Mouse (Mus musculus) stomach, embryonic 14.5 days (tissue): Measurements from ENCODE around the gene Gm10392. TPM values are rescaled to one million over a fixed set of nuclear protein-coding genes. Genes with fewer than 3 reads are reported as not detected.
A peak's percentile ranks its signal among the peaks of the same experiment; 100 is the strongest.

Experiments
- ATAC-seq: fragments of 200-750 bp; cut with Nextera tagmentation; 2 replicates; pipeline ENCODE4 v1.8.0; 2017; ENCODE audit warnings: low read depth, moderate TSS enrichment; ENCODE audit not compliant: insufficient number of reproducible peaks, insufficient read depth, low FRiP score
- H3K27ac ChIP-seq: fragments of 300-500 bp; sonication (generic); 2 replicates; pipeline ENCODE4 v1.5.1; 2014; ENCODE audit warnings: mild to moderate bottlenecking, low read length, moderate library complexity, mixed read lengths
- H3K27me3 ChIP-seq: fragments of 300-500 bp; sonication (generic); 2 replicates; pipeline ENCODE4 v1.6.1; 2014; ENCODE audit warnings: low read length, control low read depth, mixed read lengths; ENCODE audit not compliant: control insufficient read depth, insufficient read depth
- H3K36me3 ChIP-seq: fragments of 300-500 bp; sonication (generic); 2 replicates; pipeline ENCODE4 v1.6.1; 2014; ENCODE audit warnings: mild to moderate bottlenecking, control low read depth, low read length, moderate library complexity, mixed read lengths; ENCODE audit not compliant: control insufficient read depth, insufficient read depth
- H3K4me1 ChIP-seq: fragments of 300-500 bp; sonication (generic); 2 replicates; pipeline ENCODE4 v1.6.1; 2014; ENCODE audit warnings: low read length, control low read depth, mixed read lengths; ENCODE audit not compliant: control insufficient read depth, insufficient read depth
- H3K4me2 ChIP-seq: fragments of 300-500 bp; sonication (generic); replicated peaks from 2 replicates; pipeline ENCODE4 v1.6.1; 2014; ENCODE audit warnings: low read depth, low read length, control low read depth
- H3K4me3 ChIP-seq: fragments of 300-500 bp; sonication (generic); 2 replicates; pipeline ENCODE4 v1.5.1; 2014; ENCODE audit warnings: low read depth, low read length, control low read depth
- H3K9ac ChIP-seq: fragments of 300-500 bp; sonication (generic); replicated peaks from 2 replicates; pipeline ENCODE4 v1.6.1; 2014; ENCODE audit warnings: low read depth, mild to moderate bottlenecking, control low read depth, low read length, moderate library complexity, mixed read lengths
- H3K9me3 ChIP-seq: fragments of 300-500 bp; sonication (generic); 2 replicates; pipeline ENCODE4 v1.6.1; 2016; ENCODE audit warnings: low read depth, low read length, control low read depth; ENCODE audit not compliant: control insufficient read depth
- WGBS: fragments of 180-500 bp; shearing (Covaris S2); extraction: QIAGEN DNeasy Blood & Tissue Kit; methylation state at CpG from one replicate; pipeline ENCODE4 v1.1.7; 2014; 5-methylcytosine and 5-hydroxymethylcytosine counted together
- polyA plus RNA-seq: library from polyadenylated mRNA; unstranded; fragments of >200 nt; fragmentation: Nextera tagmentation; extraction: Ambion mirVana; gene quantifications from 2 replicates; pipeline ENCODE4 v1.2.1, GENCODE M21; 2014

Gene Gm10392
- polyA plus RNA-seq, 1 experiment from 2014 or later = not detected

DNA sequence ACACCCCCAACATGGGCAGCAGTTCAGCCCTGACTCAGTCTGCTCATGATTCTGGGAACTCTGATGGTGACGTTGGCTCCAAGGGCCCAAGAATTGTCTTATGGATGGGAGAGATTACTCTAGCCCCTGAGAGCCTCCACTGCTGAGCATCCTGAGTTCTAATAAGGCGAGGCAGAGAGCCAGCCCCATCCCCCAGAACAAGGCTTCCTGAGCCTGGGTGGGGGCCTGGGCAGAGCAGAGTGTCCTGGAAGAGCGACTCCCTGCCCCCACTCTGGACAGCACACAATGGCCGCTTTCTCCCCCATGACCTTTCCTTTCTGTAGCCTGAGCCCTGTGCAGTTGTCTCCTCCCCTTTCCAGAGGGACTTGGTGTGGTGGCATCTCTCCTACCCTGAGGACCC, 21.1 kb downstream of the Gm10392 start:
- Histone ChIP-seq H3K4me1 (peaks cover 31% of the 10 kb centered on the region), H3K4me3 (no peak overlapping the region), H3K27me3 (no peaks in the 10 kb centered on the region), H3K27ac (peak overlapping the region; percentile 71; the same call in 1 of the 2 replicates), H3K9me3 (no peaks in the 10 kb centered on the region), H3K4me2 (no peak overlapping the region), H3K36me3 (peaks cover 25% of the 10 kb centered on the region; the same call in 1 of the 2 replicates), H3K9ac (no peak overlapping the region)
- WGBS = 52% methylated on average over 4 of the region's 4 CpGs
- no peak for ATAC-seq

DNA sequence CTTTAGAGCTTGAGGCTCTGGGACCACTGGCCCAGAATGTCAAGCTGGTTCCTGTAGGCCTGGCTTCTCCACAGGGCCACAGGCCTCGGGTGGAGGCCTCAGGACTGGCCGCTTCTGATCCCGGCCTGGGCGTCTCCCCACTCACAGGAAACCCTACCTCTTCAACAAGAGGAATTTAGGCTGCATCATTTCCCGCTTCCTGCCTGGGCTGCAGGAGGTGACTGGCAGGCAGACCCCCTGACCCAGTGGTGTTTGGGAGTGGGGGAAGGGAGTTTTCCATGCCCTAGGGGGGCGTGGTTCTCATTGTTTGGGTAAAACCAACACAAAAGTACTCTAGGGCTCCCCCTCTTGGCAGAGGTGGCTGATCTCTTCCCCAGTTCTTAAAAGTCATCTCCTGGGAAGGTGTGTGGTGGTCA, 21.6 kb downstream of the Gm10392 start:
- H3K27ac ChIP-seq = peak overlapping the region; percentile 71; the same call in 1 of the 2 replicates
- H3K4me2 ChIP-seq = no peak overlapping the region
- H3K27me3 ChIP-seq = no peaks in the 10 kb centered on the region
- WGBS = 24% methylated on average over 6 of the region's 6 CpGs
- no peak overlapping the region for H3K9ac ChIP-seq
- H3K36me3 ChIP-seq = peaks cover 20% of the 10 kb centered on the region; the same call in 1 of the 2 replicates
- peaks cover 32% of the 10 kb centered on the region for H3K4me1 ChIP-seq
- H3K9me3 ChIP-seq = no peaks in the 10 kb centered on the region
- ATAC-seq = no peak
- no peak overlapping the region for H3K4me3 ChIP-seq

DNA sequence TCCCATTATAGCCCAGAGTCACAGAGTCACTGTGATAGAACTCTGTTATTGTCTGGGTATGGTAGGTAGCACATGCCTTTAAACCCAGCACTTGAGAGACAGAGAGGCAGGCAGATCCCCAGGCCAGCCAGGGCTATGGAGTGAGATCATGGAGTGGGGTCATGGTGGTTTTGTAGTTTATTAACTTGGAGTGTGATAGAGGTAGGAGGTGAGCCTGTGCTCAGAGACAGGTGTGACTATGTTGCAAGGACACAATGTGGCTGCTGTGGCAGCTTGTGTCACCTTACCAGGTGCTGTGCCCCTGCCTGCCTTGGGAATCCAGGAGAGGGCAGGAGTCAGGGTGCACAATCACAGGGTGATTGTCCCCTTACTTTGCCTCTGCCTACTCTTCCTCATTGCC, 23.5 kb downstream of the Gm10392 start:
- Histone ChIP-seq H3K9ac (no peak overlapping the region), H3K4me2 (no peak overlapping the region)
- ATAC-seq = no peak

DNA sequence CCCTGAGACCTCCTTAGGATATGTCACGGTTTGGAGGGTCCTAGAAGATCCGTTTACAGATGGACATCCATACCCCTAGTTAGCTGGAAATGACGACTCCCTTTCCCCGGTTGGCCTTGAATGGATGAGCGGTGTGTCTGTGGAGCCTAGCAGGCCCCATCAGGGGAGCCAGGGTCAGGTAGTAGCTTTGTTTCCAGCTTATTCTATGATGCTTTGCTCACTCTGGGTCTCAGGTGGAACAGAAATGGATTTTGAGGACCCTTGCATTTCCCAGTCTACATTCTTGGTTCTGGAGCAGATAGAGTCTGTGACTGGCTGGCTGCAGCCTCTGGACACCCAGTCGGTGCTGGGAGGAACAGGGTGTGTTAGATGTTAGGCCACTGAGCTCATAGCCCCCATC, 24.2 kb downstream of the Gm10392 start:
- peak overlapping the region; percentile 52; the same call in 1 of the 2 replicates for H3K27ac ChIP-seq

More for the DNA sequence above, 23.5 kb downstream of the Gm10392 start:
- no peaks in the 10 kb centered on the region for H3K27me3 ChIP-seq
- H3K9me3 ChIP-seq = no peaks in the 10 kb centered on the region
- H3K27ac ChIP-seq = no peak overlapping the region
- H3K4me1 ChIP-seq = peaks cover 45% of the 10 kb centered on the region
- H3K4me3 ChIP-seq = no peak overlapping the region
- peaks cover 13% of the 10 kb centered on the region; the same call in 1 of the 2 replicates for H3K36me3 ChIP-seq

DNA sequence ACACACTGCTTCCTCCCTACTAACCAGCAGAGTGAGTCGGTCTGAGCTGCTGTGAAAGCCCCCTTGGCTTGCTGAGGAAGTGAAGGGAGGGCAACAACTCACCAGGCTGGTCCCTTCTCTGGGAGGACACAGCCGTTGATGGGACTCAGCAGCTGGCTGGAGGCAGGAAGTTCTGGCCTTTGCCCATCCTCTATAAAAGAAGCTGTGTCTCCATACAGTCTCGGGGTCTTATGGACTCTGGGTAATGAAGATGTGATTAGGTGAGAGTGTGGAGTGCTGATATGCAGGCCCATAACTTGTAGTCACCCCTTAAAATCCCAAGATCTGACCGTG, 24.7 kb downstream of the Gm10392 start:
- H3K4me2 ChIP-seq = peak overlapping the region; percentile 78
- H3K9me3 ChIP-seq = no peaks in the 10 kb centered on the region
- H3K36me3 ChIP-seq = peaks cover 2% of the 10 kb centered on the region; the same call in 1 of the 2 replicates
- H3K9ac ChIP-seq = peak overlapping the region; percentile 97
- peaks cover 45% of the 10 kb centered on the region for H3K4me1 ChIP-seq
- no peaks in the 10 kb centered on the region for H3K27me3 ChIP-seq
- 28% methylated on average over 4 of the region's 4 CpGs for WGBS
- peak overlapping the region; percentile 62 for H3K4me3 ChIP-seq
- peak overlapping the region; percentile 52 for H3K27ac ChIP-seq
- no peak for ATAC-seq

More for the DNA sequence above, 24.2 kb downstream of the Gm10392 start:
- H3K4me1 ChIP-seq = peaks cover 45% of the 10 kb centered on the region
- peaks cover 6% of the 10 kb centered on the region; the same call in 1 of the 2 replicates for H3K36me3 ChIP-seq
- peak overlapping the region; percentile 62 for H3K4me3 ChIP-seq
- WGBS = 64% methylated on average over 6 of the region's 6 CpGs
- peak overlapping the region; percentile 78 for H3K4me2 ChIP-seq
- ATAC-seq = no peak
- no peak overlapping the region for H3K9ac ChIP-seq
- H3K9me3 ChIP-seq = no peaks in the 10 kb centered on the region
- no peaks in the 10 kb centered on the region for H3K27me3 ChIP-seq

DNA sequence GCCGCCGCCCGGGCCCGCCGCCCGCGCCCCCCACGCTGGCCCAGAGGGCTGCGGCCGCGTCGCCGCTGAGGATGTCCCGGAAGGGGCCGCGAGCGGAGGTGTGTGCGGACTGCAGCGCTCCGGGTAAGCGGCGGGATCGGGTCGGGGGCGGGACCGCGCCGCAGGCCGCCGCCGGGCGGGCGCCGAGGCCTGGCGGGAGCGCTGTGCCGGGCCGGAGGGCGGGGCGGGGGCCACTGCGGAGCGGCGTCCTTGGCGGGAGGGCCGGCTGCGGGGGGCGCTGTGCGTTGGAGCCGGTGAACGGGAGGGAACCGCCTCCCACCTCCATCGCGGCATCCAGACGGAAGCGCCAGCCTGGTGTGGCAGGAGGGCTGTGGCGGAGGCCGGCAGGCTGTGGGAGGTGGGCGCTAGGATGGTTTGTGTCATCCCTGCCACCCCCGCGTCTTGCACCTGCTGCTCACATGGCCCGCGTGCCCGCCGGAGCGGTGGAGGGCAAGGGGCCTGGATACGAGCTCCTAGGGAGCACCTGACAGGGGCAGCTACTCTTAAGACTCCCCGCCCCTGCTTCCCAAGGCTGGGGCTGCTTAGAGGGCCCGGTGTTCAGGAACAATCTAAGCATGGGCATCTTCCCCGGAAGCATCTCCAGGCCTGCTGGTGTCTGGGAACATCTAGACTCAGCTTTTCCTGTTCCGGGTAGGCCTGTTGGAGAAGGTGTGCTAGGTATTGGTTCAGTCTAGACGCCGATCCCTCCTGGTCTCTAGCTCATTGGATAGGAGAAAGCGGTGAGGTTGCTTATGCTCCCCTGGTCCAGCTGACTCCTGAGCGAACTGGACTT, 25.3 kb downstream of the Gm10392 start, which contains the start of gene Git1:
TSS of gene Git1 (plus strand) at position 51 of the 832 bp plus-strand sequence.
- H3K4me2 ChIP-seq = peak within 1 kb of the TSS; percentile 79
- WGBS = under 1% methylated on average over 53 of the region's 74 CpGs
- H3K36me3 ChIP-seq = no peaks in the 10 kb centered on the region
- H3K4me1 ChIP-seq = peaks cover 48% of the 10 kb centered on the region
- H3K9me3 ChIP-seq = no peaks in the 10 kb centered on the region
- H3K9ac ChIP-seq = peak within 1 kb of the TSS; percentile 97
- H3K27ac ChIP-seq = peak within 1 kb of the TSS; percentile 96
- ATAC-seq = no peak
- H3K4me3 ChIP-seq = peak within 1 kb of the TSS; percentile 62
- H3K27me3 ChIP-seq = no peaks in the 10 kb centered on the region

DNA sequence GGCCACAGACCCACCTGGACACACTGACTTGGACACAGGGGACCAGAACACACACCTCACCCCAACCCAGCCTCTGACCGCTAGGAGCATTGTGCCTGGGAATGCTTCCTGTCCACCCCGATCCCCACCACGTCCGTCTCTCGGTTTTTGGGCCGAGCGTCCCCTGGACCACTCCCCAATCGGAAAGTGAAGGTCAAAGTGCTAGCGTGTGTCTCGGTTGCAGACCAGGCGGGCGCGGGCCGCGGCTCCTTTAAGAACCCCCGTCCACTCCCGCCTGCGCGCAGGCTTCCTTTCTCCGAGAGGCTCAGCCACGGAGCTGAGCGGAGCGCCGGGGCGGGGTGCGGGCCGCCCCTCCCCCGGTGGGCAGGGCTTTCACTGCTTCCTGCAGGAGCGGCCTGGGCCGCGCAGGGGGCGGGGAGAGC, 26.1 kb downstream of the Gm10392 start:
- H3K36me3 ChIP-seq = no peaks in the 10 kb centered on the region
- H3K27ac ChIP-seq = peak overlapping the region; percentile 96
- peaks cover 54% of the 10 kb centered on the region for H3K4me1 ChIP-seq
- peak overlapping the region; percentile 79 for H3K4me2 ChIP-seq
- H3K27me3 ChIP-seq = no peaks in the 10 kb centered on the region
- 0% methylated on average over 29 of the region's 32 CpGs for WGBS
- ATAC-seq = peak; percentile 77
- H3K4me3 ChIP-seq = peak overlapping the region; percentile 62
- peak overlapping the region; percentile 97 for H3K9ac ChIP-seq
- no peaks in the 10 kb centered on the region for H3K9me3 ChIP-seq

DNA sequence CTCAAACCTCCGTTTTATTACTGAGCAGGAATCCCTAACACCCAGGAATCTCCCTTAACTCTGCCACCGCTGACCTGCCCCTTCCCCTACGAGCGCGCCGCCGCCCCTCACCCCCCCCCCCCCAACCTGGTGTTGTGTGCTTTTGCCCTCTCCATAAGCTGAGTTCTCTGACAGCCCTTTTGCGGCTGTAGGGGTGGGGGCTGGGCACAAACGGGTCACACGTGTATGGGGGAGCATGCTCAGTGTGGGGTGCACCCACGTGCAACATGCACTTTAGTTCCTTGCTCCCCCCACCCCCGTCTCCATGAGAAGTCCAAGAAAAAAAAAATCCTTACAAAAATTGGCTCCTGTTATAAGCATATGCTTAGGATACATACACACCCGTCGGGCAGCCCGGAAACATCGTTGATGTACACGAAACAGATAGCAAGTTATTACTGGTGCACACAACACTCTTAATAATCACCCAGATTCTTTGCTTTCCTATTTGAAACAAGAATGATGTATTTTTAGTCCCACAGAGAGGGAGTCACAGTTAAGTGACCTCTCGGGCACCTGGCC, 26.6 kb downstream of the Gm10392 start:
- WGBS = 0% methylated on average over 17 of the region's 18 CpGs
- peaks cover 52% of the 10 kb centered on the region for H3K4me1 ChIP-seq

More for the DNA sequence above, 26.6 kb downstream of the Gm10392 start:
- no peak for ATAC-seq
- H3K36me3 ChIP-seq = no peaks in the 10 kb centered on the region
- peak overlapping the region; percentile 79 for H3K4me2 ChIP-seq
- no peaks in the 10 kb centered on the region for H3K9me3 ChIP-seq
- H3K27ac ChIP-seq = peak overlapping the region; percentile 96
- H3K4me3 ChIP-seq = peak overlapping the region; percentile 62
- no peaks in the 10 kb centered on the region for H3K27me3 ChIP-seq
- H3K9ac ChIP-seq = peak overlapping the region; percentile 97; the same call in 1 of the 2 replicates
